Mouse (Mus musculus) midbrain, embryonic 16.5 days (tissue): Measurements from ENCODE around the gene Ugcg. TPM values are rescaled to one million over a fixed set of nuclear protein-coding genes. Genes with fewer than 3 reads are reported as not detected.

Experiments used
- ATAC-seq: fragments of 200-750 bp; cut with Nextera tagmentation; 2 replicates; pipeline ENCODE4 v1.8.0; 2017; ENCODE audit warnings: moderate TSS enrichment
- H3K27ac ChIP-seq: fragments of 300-500 bp; sonication (generic); 2 replicates; pipeline ENCODE4 v1.5.1; 2014; ENCODE audit warnings: mild to moderate bottlenecking, low read length, mixed read lengths
- H3K27me3 ChIP-seq: fragments of 300-500 bp; sonication (generic); 2 replicates; pipeline ENCODE4 v1.6.1; 2014; ENCODE audit warnings: low read depth, low read length, mixed read lengths; ENCODE audit not compliant: control insufficient read depth, insufficient read depth
- H3K36me3 ChIP-seq: fragments of 300-500 bp; sonication (generic); 2 replicates; pipeline ENCODE4 v1.6.1; 2014; ENCODE audit warnings: mild to moderate bottlenecking, low read length, moderate library complexity, mixed read lengths; ENCODE audit not compliant: control insufficient read depth, insufficient read depth
- H3K4me1 ChIP-seq: fragments of 300-500 bp; sonication (generic); 2 replicates; pipeline ENCODE4 v1.6.1; 2014; ENCODE audit warnings: mild to moderate bottlenecking, low read length, mixed read lengths; ENCODE audit not compliant: control insufficient read depth, insufficient read depth
- H3K4me2 ChIP-seq: fragments of 300-500 bp; sonication (generic); 2 replicates; pipeline ENCODE4 v1.6.1; 2014; ENCODE audit warnings: mild to moderate bottlenecking, low read length, mixed read lengths
- H3K4me3 ChIP-seq: fragments of 300-500 bp; sonication (generic); 2 replicates; pipeline ENCODE4 v1.5.1; 2014; ENCODE audit warnings: low read depth, mild to moderate bottlenecking, low read length, moderate library complexity, mixed read lengths
- H3K9ac ChIP-seq: fragments of 300-500 bp; sonication (generic); 2 replicates; pipeline ENCODE4 v1.6.1; 2014; ENCODE audit warnings: low read depth, low read length, mixed read lengths
- H3K9me3 ChIP-seq: fragments of 300-500 bp; sonication (generic); replicated peaks from 2 replicates; pipeline ENCODE4 v1.6.1; 2014; ENCODE audit warnings: mild to moderate bottlenecking, low read length, mixed read lengths; ENCODE audit not compliant: control insufficient read depth, poor library complexity, severe bottlenecking
- WGBS: fragments of 180-500 bp; shearing (Covaris S2); extraction: QIAGEN DNeasy Blood & Tissue Kit; methylation state at CpG from one replicate; pipeline ENCODE4 v1.1.7; 2014; 5-methylcytosine and 5-hydroxymethylcytosine counted together
- polyA plus RNA-seq: library from polyadenylated mRNA; unstranded; fragments of >200 nt; fragmentation: Nextera tagmentation; extraction: Ambion mirVana; gene quantifications from 2 replicates; pipeline ENCODE4 v1.2.1, GENCODE M21; 2015

Ugcg gene
- polyA plus RNA-seq, 1 experiment from 2014 or later, result 18.1 TPM

GRCm38 (mm10) chr4:59197462-59197861, 8.4 kb downstream of the Ugcg start:
- Histone ChIP-seq H3K9me3 (no peaks in the 10 kb centered on the region), H3K4me2 (no peak overlapping the region), H3K4me3 (no peak overlapping the region), H3K36me3 (no peaks in the 10 kb centered on the region), H3K4me1 (peaks cover 20% of the 10 kb centered on the region), H3K9ac (no peak overlapping the region), H3K27ac (no peak overlapping the region), H3K27me3 (no peaks in the 10 kb centered on the region)
- WGBS, result 78% methylated on average over 3 of the region's 3 CpGs
- ATAC-seq, result no peak

DNA sequence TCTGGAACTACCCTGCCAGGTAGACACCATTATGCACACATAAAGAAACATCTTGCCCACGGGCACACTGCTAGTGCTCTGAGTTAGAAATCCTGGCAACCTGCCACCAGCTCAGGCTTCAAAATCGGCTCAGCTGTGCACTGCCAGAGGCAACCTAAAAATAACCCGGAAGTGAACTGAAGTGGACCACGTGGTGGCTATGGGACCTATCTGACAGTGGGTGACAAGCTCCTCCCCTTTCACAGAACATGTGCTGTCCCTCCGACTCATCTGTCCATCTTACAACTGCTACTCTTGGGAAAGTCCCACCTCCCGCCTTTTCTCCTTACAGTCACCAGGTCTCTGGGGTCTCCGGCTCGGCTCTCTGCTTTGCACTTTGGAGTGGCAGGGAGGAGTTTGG, 10.3 kb downstream of the Ugcg start:
- Histone ChIP-seq H3K9me3 (no peaks in the 10 kb centered on the region), H3K4me2 (no peak overlapping the region), H3K36me3 (no peaks in the 10 kb centered on the region), H3K4me3 (no peak overlapping the region), H3K4me1 (peaks cover 20% of the 10 kb centered on the region), H3K27ac (no peak overlapping the region), H3K27me3 (no peaks in the 10 kb centered on the region), H3K9ac (no peak overlapping the region)
- 36% methylated on average over 8 of the region's 8 CpGs for WGBS
- peak; percentile 40 for ATAC-seq

- 70% methylated on average over 8 of the region's 8 CpGs for WGBS
- Histone ChIP-seq H3K4me2 (no peak overlapping the region), H3K36me3 (no peaks in the 10 kb centered on the region), H3K9ac (no peak overlapping the region), H3K4me3 (no peak overlapping the region), H3K9me3 (no peaks in the 10 kb centered on the region), H3K4me1 (peaks cover 20% of the 10 kb centered on the region), H3K27ac (no peak overlapping the region), H3K27me3 (no peaks in the 10 kb centered on the region)
- ATAC-seq, result no peak; the same call in 1 of the 2 replicates
These were observed 10.7 kb downstream of the Ugcg start for GRCm38 (mm10) chr4:59199805-59200204.

GRCm38 (mm10) chr4:59200636-59201035, 11.6 kb downstream of the Ugcg start:
- H3K27me3 ChIP-seq, result no peaks in the 10 kb centered on the region
- no peak overlapping the region for H3K9ac ChIP-seq
- no peak overlapping the region for H3K27ac ChIP-seq
- H3K4me1 ChIP-seq, result peaks cover 20% of the 10 kb centered on the region
- no peak overlapping the region for H3K4me2 ChIP-seq
- no peaks in the 10 kb centered on the region for H3K36me3 ChIP-seq
- H3K4me3 ChIP-seq, result no peak overlapping the region
- ATAC-seq, result no peak
- H3K9me3 ChIP-seq, result no peaks in the 10 kb centered on the region
- WGBS, result 89% methylated on average over 3 of the region's 3 CpGs

GRCm38 (mm10) chr4:59204616-59205015, 15.6 kb downstream of the Ugcg start:
- Histone ChIP-seq H3K9me3 (no peaks in the 10 kb centered on the region), H3K27ac (no peak overlapping the region), H3K4me3 (no peak overlapping the region), H3K36me3 (no peaks in the 10 kb centered on the region), H3K27me3 (no peaks in the 10 kb centered on the region), H3K4me1 (peaks cover 4% of the 10 kb centered on the region; the same call in 1 of the 2 replicates), H3K4me2 (no peak overlapping the region), H3K9ac (no peak overlapping the region)
- WGBS, result 78% methylated on average over 4 of the region's 4 CpGs
- no peak for ATAC-seq

GRCm38 (mm10) chr4:59205758-59206340, 16.8 kb downstream of the Ugcg start:
- H3K36me3 ChIP-seq, result no peaks in the 10 kb centered on the region
- H3K9me3 ChIP-seq, result no peaks in the 10 kb centered on the region
- H3K4me2 ChIP-seq, result no peak overlapping the region
- 63% methylated on average over 2 of the region's 2 CpGs for WGBS
- no peak for ATAC-seq
- H3K4me1 ChIP-seq, result no peaks in the 10 kb centered on the region; the same call in 1 of the 2 replicates
- no peaks in the 10 kb centered on the region for H3K27me3 ChIP-seq
- H3K9ac ChIP-seq, result no peak overlapping the region
- H3K27ac ChIP-seq, result no peak overlapping the region
- no peak overlapping the region for H3K4me3 ChIP-seq

DNA sequence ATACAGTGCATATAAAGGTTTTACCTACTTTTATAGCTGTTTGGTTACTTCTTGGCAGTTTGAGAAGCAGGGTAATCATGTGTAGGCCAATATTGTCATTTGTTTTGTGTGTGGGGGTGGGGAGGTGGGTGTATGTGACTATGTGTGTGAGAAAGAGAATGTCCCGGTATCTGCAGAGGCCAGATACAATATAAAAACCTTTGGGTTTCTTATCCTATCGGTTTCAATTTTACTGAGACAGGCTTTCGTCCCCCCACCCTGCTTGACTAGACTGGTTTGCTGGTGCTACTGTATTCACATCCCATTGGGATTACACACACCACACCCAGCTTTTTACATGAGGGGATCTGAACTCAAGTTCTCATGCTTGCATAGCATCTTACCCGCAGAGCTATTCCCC, 17.5 kb downstream of the Ugcg start:
- Histone ChIP-seq H3K4me1 (no peaks in the 10 kb centered on the region; the same call in 1 of the 2 replicates), H3K9me3 (no peaks in the 10 kb centered on the region), H3K4me3 (no peak overlapping the region), H3K27ac (no peak overlapping the region), H3K4me2 (no peak overlapping the region), H3K36me3 (no peaks in the 10 kb centered on the region), H3K9ac (no peak overlapping the region), H3K27me3 (no peaks in the 10 kb centered on the region)
- WGBS, result 82% methylated on average over 4 of the region's 4 CpGs
- no peak for ATAC-seq

GRCm38 (mm10) chr4:59208607-59209006, 19.6 kb downstream of the Ugcg start:
- Histone ChIP-seq H3K9me3 (no peaks in the 10 kb centered on the region), H3K9ac (no peak overlapping the region), H3K27me3 (no peaks in the 10 kb centered on the region), H3K27ac (no peak overlapping the region), H3K4me3 (no peak overlapping the region), H3K4me1 (no peaks in the 10 kb centered on the region; the same call in 1 of the 2 replicates), H3K4me2 (no peak overlapping the region), H3K36me3 (0 out of 2 replicates have a peak, but pooled peaks cover 3% of the 10 kb centered on the region)
- 93% methylated on average over 4 of the region's 4 CpGs for WGBS
- ATAC-seq, result no peak

GRCm38 (mm10) chr4:59211181-59211580, 22.1 kb downstream of the Ugcg start:
- no peak overlapping the region for H3K4me2 ChIP-seq
- ATAC-seq, result no peak
- peaks cover 12% of the 10 kb centered on the region for H3K36me3 ChIP-seq
- H3K27me3 ChIP-seq, result no peaks in the 10 kb centered on the region
- no peaks in the 10 kb centered on the region for H3K9me3 ChIP-seq
- no peak overlapping the region for H3K9ac ChIP-seq
- H3K4me1 ChIP-seq, result no peaks in the 10 kb centered on the region
- no peak overlapping the region for H3K27ac ChIP-seq
- 93% methylated on average over 9 of the region's 9 CpGs for WGBS
- no peak overlapping the region for H3K4me3 ChIP-seq
